Mouse (Mus musculus) lung, adult 2 months (tissue): ENCODE measurements around the gene Ccnq.

Source experiments
- CTCF ChIP-seq: fragments of 200-500 bp; IDR thresholded peaks from 2 replicates; pipeline ENCODE4 v1.5.1; 2011; ENCODE audit warnings: mild to moderate bottlenecking, low read length, control low read depth; ENCODE audit not compliant: insufficient read depth
- POLR2A ChIP-seq: fragments of 200-500 bp; IDR thresholded peaks from 2 replicates; pipeline ENCODE4 v1.6.1; 2011; ENCODE audit warnings: low read depth, mild to moderate bottlenecking, control low read depth, low read length, borderline replicate concordance; ENCODE audit errors: extremely low read depth

DNA sequence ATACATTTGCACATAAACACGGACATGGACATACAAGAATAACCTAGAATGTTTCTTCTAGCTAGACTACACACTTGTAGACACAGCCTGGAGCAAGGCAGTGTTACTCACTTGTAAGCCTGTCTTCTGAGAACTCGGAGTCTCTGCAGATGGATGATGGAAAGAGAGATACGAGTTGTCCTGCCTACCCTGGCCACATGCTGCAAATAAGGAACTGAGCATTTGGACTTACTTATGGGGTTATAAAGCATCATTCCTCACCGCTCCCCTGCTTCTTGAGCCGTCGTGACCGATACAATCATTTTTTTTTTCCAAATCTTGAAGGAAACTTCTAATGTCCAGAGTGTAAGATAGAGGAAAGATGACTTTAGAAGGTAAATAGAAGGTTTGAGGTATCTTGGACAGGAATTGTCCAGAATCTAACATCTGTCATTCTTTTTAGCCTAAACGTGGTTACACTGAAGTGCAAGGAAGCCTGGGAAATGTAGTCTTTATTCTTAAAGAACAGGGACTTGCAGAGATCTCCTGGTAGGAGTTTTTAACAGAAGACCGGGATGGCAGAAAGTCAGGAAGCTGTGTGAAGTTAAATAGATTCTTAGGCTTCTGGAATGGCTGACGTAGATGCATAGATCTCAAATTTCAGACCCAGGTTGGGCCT, 44.7 kb upstream of the Ccnq start:
- TF ChIP-seq CTCF: no peak
- no peak for TF ChIP-seq POLR2A
